Mouse (Mus musculus) heart, postnatal 0 days (tissue): ENCODE results near the gene Hfe. TPM values are rescaled to one million over a fixed set of nuclear protein-coding genes. Genes with fewer than 3 reads are reported as not detected.
"Not testable (repeated sequence)": the region's sequence is repeated elsewhere in the genome, so short reads cannot be mapped to it uniquely, and the experiment has no call there.

Experiments used
- ATAC-seq: fragments of 200-750 bp; cut with Nextera tagmentation; 2 replicates; pipeline ENCODE4 v1.8.0; 2017; ENCODE audit warnings: low read depth, moderate number of reproducible peaks, moderate library complexity; ENCODE audit not compliant: insufficient read depth
- DNase-seq: peaks from one replicate; pipeline ENCODE4 v3.0.0-alpha.2; 2016; ENCODE audit warnings: low spot score
- H3K27ac ChIP-seq: fragments of 300-500 bp; sonication (generic); 2 replicates; pipeline ENCODE4 v1.5.1; 2014; ENCODE audit warnings: low read depth, mild to moderate bottlenecking
- H3K27me3 ChIP-seq: fragments of 300-500 bp; sonication (generic); 2 replicates; pipeline ENCODE4 v1.6.1; 2014; ENCODE audit warnings: low read length, mixed read lengths; ENCODE audit not compliant: control insufficient read depth, insufficient read depth
- H3K36me3 ChIP-seq: fragments of 300-500 bp; sonication (generic); replicated peaks from 2 replicates; pipeline ENCODE4 v1.6.1; 2014; ENCODE audit warnings: low read length, mixed read lengths; ENCODE audit not compliant: control insufficient read depth, insufficient read depth
- H3K4me1 ChIP-seq: fragments of 300-500 bp; sonication (generic); 2 replicates; pipeline ENCODE4 v1.6.1; 2014; ENCODE audit warnings: antibody characterized with exemption; ENCODE audit not compliant: control insufficient read depth, insufficient read depth
- H3K4me2 ChIP-seq: fragments of 300-500 bp; sonication (generic); 2 replicates; pipeline ENCODE4 v1.6.1; 2014; ENCODE audit warnings: low read depth, mild to moderate bottlenecking, low read length, moderate library complexity
- H3K4me3 ChIP-seq: fragments of 300-500 bp; sonication (generic); 2 replicates; pipeline ENCODE4 v1.5.1; 2014; ENCODE audit warnings: low read depth, low read length
- H3K9ac ChIP-seq: fragments of 300-500 bp; sonication (generic); replicated peaks from 2 replicates; pipeline ENCODE4 v1.6.1; 2014; ENCODE audit warnings: low read depth, low read length, mixed read lengths
- H3K9me3 ChIP-seq: fragments of 300-500 bp; sonication (generic); replicated peaks from 2 replicates; pipeline ENCODE4 v1.6.1; 2016; ENCODE audit warnings: low read length; ENCODE audit not compliant: control insufficient read depth
- CTCF ChIP-seq: IDR thresholded peaks from 2 replicates; pipeline ENCODE4 v1.5.1; 2016; ENCODE audit warnings: antibody characterized with exemption, control low read depth, low read depth
- EP300 ChIP-seq: IDR thresholded peaks from 2 replicates; pipeline ENCODE4 v1.6.1; 2016; ENCODE audit warnings: antibody characterized with exemption, low read depth
- WGBS: fragments of 180-500 bp; shearing (Covaris S2); extraction: QIAGEN DNeasy Blood & Tissue Kit; methylation state at CpG from one replicate; pipeline ENCODE4 v1.1.7; 2014; 5-methylcytosine and 5-hydroxymethylcytosine counted together
- polyA plus RNA-seq: library from polyadenylated mRNA; unstranded; fragments of >200 nt; fragmentation: Nextera tagmentation; extraction: Ambion mirVana; gene quantifications from 2 replicates; pipeline ENCODE4 v1.2.1, GENCODE M21; 2015
- total RNA-seq: library from RNA; depleted of rRNA; stranded (reverse); fragments of >200 nt; gene quantifications from 2 replicates; pipeline ENCODE4 v1.2.3, GENCODE M21; 2014; ENCODE audit warnings: low replicate concordance

Gene Hfe
- total and polyA plus RNA-seq, 2 experiments from 2014 or later = 21.4 to 22.3 TPM

- Histone ChIP-seq H3K4me3 (no peak overlapping the region), H3K4me2 (no peak overlapping the region), H3K4me1 (peaks cover 8% of the 10 kb centered on the region; the same call in 1 of the 2 replicates), H3K9me3 (no peaks in the 10 kb centered on the region), H3K27ac (no peak overlapping the region), H3K36me3 (no peaks in the 10 kb centered on the region), H3K27me3 (no peaks in the 10 kb centered on the region), H3K9ac (no peak overlapping the region)
- no peak for TF ChIP-seq CTCF
- no peak for TF ChIP-seq EP300
- ATAC-seq = no peak
- no peak for DNase-seq
- 89% methylated on average over 7 of the region's 7 CpGs for WGBS
These were observed 22.7 kb downstream of the Hfe start for GRCm38 (mm10) chr13:23687907-23688306.

DNA sequence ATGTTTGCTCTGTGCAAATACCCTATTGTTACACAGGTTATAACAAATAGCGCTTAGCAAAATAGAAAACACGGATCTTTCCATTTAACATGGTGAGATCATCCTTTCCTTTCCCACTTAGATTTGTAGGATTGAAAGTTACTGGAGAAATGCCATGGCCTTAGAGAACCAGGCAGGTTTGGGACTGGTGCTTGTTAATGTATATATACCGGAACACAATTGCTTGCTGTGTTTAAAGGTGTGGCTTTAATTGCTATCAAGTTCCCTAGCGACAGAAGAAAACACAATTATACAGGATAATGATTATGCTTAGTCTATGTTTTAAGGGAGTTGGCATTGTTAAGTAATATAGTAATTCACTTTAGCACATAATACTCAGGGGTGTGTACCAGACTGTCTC is 23.5 kb downstream of the Hfe start:
- Histone ChIP-seq H3K36me3 (no peaks in the 10 kb centered on the region), H3K27me3 (no peaks in the 10 kb centered on the region), H3K9me3 (no peaks in the 10 kb centered on the region), H3K27ac (no peak overlapping the region), H3K4me3 (no peak overlapping the region), H3K9ac (no peak overlapping the region), H3K4me1 (peaks cover 15% of the 10 kb centered on the region; the same call in 1 of the 2 replicates), H3K4me2 (no peak overlapping the region)
- TF ChIP-seq EP300 (no peak), CTCF (no peak)
- ATAC-seq (no peak), DNase-seq (no peak)
- 70% methylated on average over 4 of the region's 4 CpGs for WGBS

- Histone ChIP-seq H3K27me3 (no peaks in the 10 kb centered on the region), H3K9me3 (no peaks in the 10 kb centered on the region), H3K4me2 (peak overlapping the region; percentile 80), H3K9ac (peak overlapping the region; percentile 54; the same call in 1 of the 2 replicates), H3K4me1 (peaks cover 15% of the 10 kb centered on the region; the same call in 1 of the 2 replicates), H3K4me3 (peak overlapping the region; percentile 57), H3K27ac (peak overlapping the region; percentile 97), H3K36me3 (no peaks in the 10 kb centered on the region)
- ATAC-seq (no peak), DNase-seq (no peak)
- TF ChIP-seq CTCF (no peak), EP300 (no peak)
- 56% methylated on average over 4 of the region's 4 CpGs for WGBS
These were observed 24.7 kb downstream of the Hfe start for GRCm38 (mm10) chr13:23685966-23686365.

DNA sequence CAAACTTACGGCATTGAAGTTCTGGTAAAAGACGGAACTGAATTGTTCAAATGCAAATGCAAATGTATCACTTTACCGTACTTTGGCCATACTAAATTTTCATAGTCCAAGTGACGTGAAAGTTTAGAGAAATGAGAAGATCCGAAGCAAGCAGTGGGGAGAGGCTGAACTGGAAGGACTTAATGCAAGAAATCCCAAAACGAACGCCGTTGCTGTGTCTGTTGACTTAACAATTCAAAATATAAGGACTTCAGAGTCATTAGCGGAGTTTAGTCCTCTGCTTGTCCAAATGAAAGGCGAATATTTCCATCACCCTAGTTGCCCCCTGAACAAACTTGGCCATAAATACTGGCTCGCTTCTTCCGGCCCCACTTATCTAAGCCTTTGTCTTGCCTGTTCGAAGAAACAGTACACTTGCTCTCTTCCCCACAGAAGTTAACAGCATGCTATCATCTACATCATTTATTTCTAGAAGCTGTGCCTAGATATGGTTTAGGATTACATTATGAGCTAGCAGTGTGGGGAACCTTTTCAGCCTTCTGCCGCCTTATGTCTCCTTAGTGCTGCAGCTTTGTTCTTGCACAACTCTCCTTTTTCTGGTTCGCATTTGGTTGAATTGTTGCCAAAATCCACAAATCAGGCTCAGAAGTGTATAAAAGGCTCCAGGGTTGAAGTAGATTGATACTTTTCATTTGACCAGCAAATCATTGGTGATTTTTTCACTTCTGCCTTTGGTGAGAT is 25.4 kb downstream of the Hfe start:
- no peaks in the 10 kb centered on the region for H3K9me3 ChIP-seq
- H3K4me2 ChIP-seq = peak overlapping the region; percentile 80
- peaks cover 15% of the 10 kb centered on the region; the same call in 1 of the 2 replicates for H3K4me1 ChIP-seq
- no peaks in the 10 kb centered on the region for H3K36me3 ChIP-seq
- H3K27me3 ChIP-seq = no peaks in the 10 kb centered on the region
- WGBS = 9% methylated on average over 15 of the region's 15 CpGs
- ATAC-seq (no peak), DNase-seq (peak; percentile 59)
- peak overlapping the region; percentile 97 for H3K27ac ChIP-seq
- peak overlapping the region; percentile 54 for H3K9ac ChIP-seq
- H3K4me3 ChIP-seq = peak overlapping the region; percentile 57
- TF ChIP-seq EP300 (no peak), CTCF (no peak)

DNA sequence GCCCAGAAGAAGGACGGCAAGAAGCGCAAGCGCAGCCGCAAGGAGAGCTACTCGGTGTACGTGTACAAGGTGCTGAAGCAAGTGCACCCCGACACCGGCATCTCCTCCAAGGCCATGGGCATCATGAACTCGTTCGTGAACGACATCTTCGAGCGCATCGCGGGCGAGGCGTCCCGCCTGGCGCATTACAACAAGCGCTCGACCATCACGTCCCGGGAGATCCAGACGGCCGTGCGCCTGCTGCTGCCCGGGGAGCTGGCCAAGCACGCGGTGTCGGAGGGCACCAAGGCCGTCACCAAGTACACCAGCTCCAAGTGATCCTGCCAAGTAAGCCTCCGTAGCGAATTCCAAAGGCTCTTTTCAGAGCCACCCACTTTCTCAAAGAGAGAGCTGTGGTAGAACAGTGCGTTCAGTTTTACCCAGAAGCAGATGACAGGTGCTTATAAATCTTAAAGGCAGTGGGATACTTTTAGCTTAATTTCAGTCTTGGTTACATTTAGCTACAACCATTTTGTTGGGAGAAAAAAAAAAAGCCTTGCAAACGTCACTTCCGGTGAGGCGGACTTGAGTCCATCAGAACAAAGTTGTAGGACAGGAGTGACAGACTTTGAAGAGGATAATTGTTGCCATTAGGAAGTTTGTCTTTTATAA is 26.2 kb downstream of the Hfe start:
- WGBS = 0% methylated on average over 14 of the region's 37 CpGs
- Histone ChIP-seq H3K9ac (peak overlapping the region; percentile 54), H3K4me2 (peak overlapping the region; percentile 80), H3K4me3 (peak overlapping the region; percentile 57), H3K4me1 (peaks cover 15% of the 10 kb centered on the region; the same call in 1 of the 2 replicates), H3K27ac (peak overlapping the region; percentile 97)
- peak; percentile 20 for ATAC-seq
- DNase-seq = peak; percentile 86
- H3K27me3 ChIP-seq, H3K36me3 ChIP-seq, H3K9me3 ChIP-seq: not testable (repeated sequence)
